Mouse (Mus musculus) liver, embryonic 12.5 days (tissue): ENCODE results near the gene Ctps2. TPM values are rescaled to one million over a fixed set of nuclear protein-coding genes. Genes with fewer than 3 reads are reported as not detected.
A peak's percentile ranks its signal among the peaks of the same experiment; 100 is the strongest.

Experiments used
- ATAC-seq: fragments of 200-750 bp; cut with Nextera tagmentation; 2 replicates; pipeline ENCODE4 v1.8.0; 2017; ENCODE audit warnings: moderate number of reproducible peaks, mild to moderate bottlenecking, moderate library complexity
- H3K27ac ChIP-seq: fragments of 300-500 bp; sonication (generic); 2 replicates; pipeline ENCODE4 v1.5.1; 2016; ENCODE audit warnings: mild to moderate bottlenecking
- H3K27me3 ChIP-seq: fragments of 300-500 bp; sonication (generic); replicated peaks from 2 replicates; pipeline ENCODE4 v1.6.1; 2016; ENCODE audit warnings: mild to moderate bottlenecking, moderate library complexity
- H3K36me3 ChIP-seq: fragments of 300-500 bp; sonication (generic); 2 replicates; pipeline ENCODE4 v1.6.1; 2016; ENCODE audit warnings: mild to moderate bottlenecking, moderate library complexity
- H3K4me1 ChIP-seq: fragments of 300-500 bp; sonication (generic); 2 replicates; pipeline ENCODE4 v1.6.1; 2016
- H3K4me2 ChIP-seq: fragments of 300-500 bp; sonication (generic); 2 replicates; pipeline ENCODE4 v1.6.1; 2016; ENCODE audit warnings: mild to moderate bottlenecking, moderate library complexity
- H3K4me3 ChIP-seq: fragments of 300-500 bp; sonication (generic); 2 replicates; pipeline ENCODE4 v1.5.1; 2016; ENCODE audit warnings: mild to moderate bottlenecking, moderate library complexity
- H3K9ac ChIP-seq: fragments of 300-500 bp; sonication (generic); 2 replicates; pipeline ENCODE4 v1.6.1; 2016; ENCODE audit warnings: mild to moderate bottlenecking, moderate library complexity
- H3K9me3 ChIP-seq: fragments of 300-500 bp; sonication (generic); replicated peaks from 2 replicates; pipeline ENCODE4 v1.6.1; 2016; ENCODE audit warnings: mild to moderate bottlenecking, moderate library complexity
- WGBS: fragments of 180-500 bp; shearing (Covaris S2); methylation state at CpG from one replicate; pipeline ENCODE4 v1.1.7; 2016; ENCODE audit not compliant: insufficient replicate concordance; 5-methylcytosine and 5-hydroxymethylcytosine counted together
- polyA plus RNA-seq: library from polyadenylated mRNA; unstranded; fragments of >200 nt; fragmentation: Nextera tagmentation; extraction: Ambion mirVana; gene quantifications from 2 replicates; pipeline ENCODE4 v1.2.1, GENCODE M21; 2016

Ctps2 gene
- polyA plus RNA-seq, 1 experiment from 2014 or later, result 47.0 TPM

GRCm38 (mm10) chrX:162913651-162914050, 12.6 kb downstream of the Ctps2 start:
- Histone ChIP-seq H3K4me1 (no peaks in the 10 kb centered on the region), H3K9ac (no peak overlapping the region), H3K27me3 (no peaks in the 10 kb centered on the region), H3K9me3 (no peaks in the 10 kb centered on the region), H3K4me3 (no peak overlapping the region), H3K27ac (no peak overlapping the region), H3K36me3 (peaks cover 5% of the 10 kb centered on the region), H3K4me2 (no peak overlapping the region)
- WGBS, result 87% methylated on average over 3 of the region's 3 CpGs
- no peak for ATAC-seq

- H3K36me3 ChIP-seq, result peaks cover 2% of the 10 kb centered on the region
- H3K4me2 ChIP-seq, result no peak overlapping the region
- no peaks in the 10 kb centered on the region for H3K9me3 ChIP-seq
- H3K4me3 ChIP-seq, result no peak overlapping the region
- ATAC-seq, result no peak
- no peaks in the 10 kb centered on the region for H3K4me1 ChIP-seq
- WGBS, result 22% methylated on average over 5 of the region's 5 CpGs
- H3K9ac ChIP-seq, result no peak overlapping the region
- no peaks in the 10 kb centered on the region for H3K27me3 ChIP-seq
- H3K27ac ChIP-seq, result no peak overlapping the region
These were observed 14.7 kb downstream of the Ctps2 start for GRCm38 (mm10) chrX:162915697-162916096.

- no peaks in the 10 kb centered on the region; the same call in 1 of the 2 replicates for H3K27me3 ChIP-seq
- ATAC-seq, result no peak
- WGBS, result 73% methylated on average over 8 of the region's 8 CpGs
- no peak overlapping the region for H3K4me3 ChIP-seq
- no peak overlapping the region for H3K4me2 ChIP-seq
- no peaks in the 10 kb centered on the region for H3K36me3 ChIP-seq
- no peaks in the 10 kb centered on the region for H3K9me3 ChIP-seq
- H3K9ac ChIP-seq, result no peak overlapping the region
- no peak overlapping the region for H3K27ac ChIP-seq
- H3K4me1 ChIP-seq, result no peaks in the 10 kb centered on the region
These were observed 20.6 kb downstream of the Ctps2 start for GRCm38 (mm10) chrX:162921487-162922125.

- no peak overlapping the region for H3K9ac ChIP-seq
- no peak for ATAC-seq
- WGBS, result 79% methylated on average over 2 of the region's 2 CpGs
- H3K27me3 ChIP-seq, result no peaks in the 10 kb centered on the region
- peaks cover 9% of the 10 kb centered on the region for H3K36me3 ChIP-seq
- no peak overlapping the region for H3K4me2 ChIP-seq
- no peak overlapping the region for H3K4me3 ChIP-seq
- H3K9me3 ChIP-seq, result no peaks in the 10 kb centered on the region
- no peak overlapping the region for H3K27ac ChIP-seq
- no peaks in the 10 kb centered on the region for H3K4me1 ChIP-seq
These were observed 30.4 kb downstream of the Ctps2 start for GRCm38 (mm10) chrX:162931467-162931866.

- no peaks in the 10 kb centered on the region for H3K4me1 ChIP-seq
- H3K36me3 ChIP-seq, result no peaks in the 10 kb centered on the region
- H3K9ac ChIP-seq, result no peak overlapping the region
- ATAC-seq, result no peak
- 63% methylated on average over 1 of the region's 1 CpGs for WGBS
- H3K4me2 ChIP-seq, result no peak overlapping the region
- no peaks in the 10 kb centered on the region for H3K9me3 ChIP-seq
- H3K27me3 ChIP-seq, result no peaks in the 10 kb centered on the region
- H3K4me3 ChIP-seq, result no peak overlapping the region
- H3K27ac ChIP-seq, result no peak overlapping the region
These were observed 41.0 kb downstream of the Ctps2 start for GRCm38 (mm10) chrX:162942027-162942426.

- Histone ChIP-seq H3K27me3 (no peaks in the 10 kb centered on the region; the same call in 1 of the 2 replicates), H3K9ac (no peak overlapping the region), H3K27ac (no peak overlapping the region), H3K4me3 (no peak overlapping the region), H3K9me3 (no peaks in the 10 kb centered on the region), H3K4me1 (no peaks in the 10 kb centered on the region), H3K4me2 (no peak overlapping the region), H3K36me3 (no peaks in the 10 kb centered on the region)
- 47% methylated on average over 3 of the region's 3 CpGs for WGBS
- ATAC-seq, result no peak
These were observed 48.9 kb downstream of the Ctps2 start for GRCm38 (mm10) chrX:162949811-162950439.

GRCm38 (mm10) chrX:162957921-162958320, 56.9 kb downstream of the Ctps2 start:
- no peak overlapping the region for H3K4me3 ChIP-seq
- ATAC-seq, result no peak
- no peaks in the 10 kb centered on the region for H3K9me3 ChIP-seq
- no peak overlapping the region for H3K27ac ChIP-seq
- H3K9ac ChIP-seq, result no peak overlapping the region
- no peaks in the 10 kb centered on the region for H3K36me3 ChIP-seq
- no peaks in the 10 kb centered on the region; the same call in 1 of the 2 replicates for H3K27me3 ChIP-seq
- WGBS, result 69% methylated on average over 3 of the region's 3 CpGs
- H3K4me1 ChIP-seq, result no peaks in the 10 kb centered on the region
- H3K4me2 ChIP-seq, result no peak overlapping the region

GRCm38 (mm10) chrX:162963840-162964239, 62.8 kb downstream of the Ctps2 start:
- H3K4me2 ChIP-seq, result no peak overlapping the region
- H3K27ac ChIP-seq, result no peak overlapping the region
- no peak overlapping the region for H3K4me3 ChIP-seq
- H3K36me3 ChIP-seq, result no peaks in the 10 kb centered on the region
- no peak for ATAC-seq
- 53% methylated on average over 4 of the region's 4 CpGs for WGBS
- H3K4me1 ChIP-seq, result no peaks in the 10 kb centered on the region
- no peaks in the 10 kb centered on the region for H3K9me3 ChIP-seq
- H3K9ac ChIP-seq, result no peak overlapping the region
- 0 out of 2 replicates have a peak, but pooled peaks cover 3% of the 10 kb centered on the region for H3K27me3 ChIP-seq

- no peaks in the 10 kb centered on the region for H3K36me3 ChIP-seq
- no peaks in the 10 kb centered on the region for H3K4me1 ChIP-seq
- H3K9ac ChIP-seq, result no peak within 1 kb of the TSS
- no peak within 1 kb of the TSS for H3K4me2 ChIP-seq
- WGBS, result 52% methylated on average over 3 of the region's 3 CpGs
- no peak within 1 kb of the TSS for H3K4me3 ChIP-seq
- H3K27ac ChIP-seq, result no peak within 1 kb of the TSS
- 0 out of 2 replicates have a peak, but pooled peaks have one; percentile 21 for ATAC-seq
- 0 out of 2 replicates have a peak, but pooled peaks cover 3% of the 10 kb centered on the region for H3K27me3 ChIP-seq
- no peaks in the 10 kb centered on the region for H3K9me3 ChIP-seq
These were observed 63.3 kb downstream of the Ctps2 start, which contains the start of gene S100g for GRCm38 (mm10) chrX:162964383-162964782. Gene S100g, minus strand, starts transcription at chrX:162964599.

- no peaks in the 10 kb centered on the region for H3K36me3 ChIP-seq
- 0 out of 2 replicates have a peak, but pooled peaks cover 3% of the 10 kb centered on the region for H3K27me3 ChIP-seq
- no peak overlapping the region for H3K4me2 ChIP-seq
- H3K9me3 ChIP-seq, result no peaks in the 10 kb centered on the region
- H3K4me1 ChIP-seq, result no peaks in the 10 kb centered on the region
- no peak overlapping the region for H3K4me3 ChIP-seq
- no peak for ATAC-seq
- no peak overlapping the region for H3K27ac ChIP-seq
- 55% methylated on average over 8 of the region's 8 CpGs for WGBS
- no peak overlapping the region for H3K9ac ChIP-seq
These were observed 66.4 kb downstream of the Ctps2 start for GRCm38 (mm10) chrX:162967456-162967855.

- WGBS, result 52% methylated on average over 3 of the region's 3 CpGs
- Histone ChIP-seq H3K27me3 (no peaks in the 10 kb centered on the region), H3K36me3 (no peaks in the 10 kb centered on the region), H3K4me3 (no peak overlapping the region), H3K4me1 (no peaks in the 10 kb centered on the region), H3K9me3 (no peaks in the 10 kb centered on the region), H3K27ac (no peak overlapping the region), H3K9ac (no peak overlapping the region), H3K4me2 (no peak overlapping the region)
- no peak for ATAC-seq
These were observed 75.2 kb downstream of the Ctps2 start for GRCm38 (mm10) chrX:162976194-162976593.

- no peak overlapping the region for H3K4me2 ChIP-seq
These were observed 85.9 kb downstream of the Ctps2 start for GRCm38 (mm10) chrX:162986876-162987495.

More at GRCm38 (mm10) chrX:162986876-162987495, 85.9 kb downstream of the Ctps2 start:
- Histone ChIP-seq H3K4me3 (no peak overlapping the region), H3K9ac (no peak overlapping the region), H3K36me3 (no peaks in the 10 kb centered on the region), H3K27me3 (no peaks in the 10 kb centered on the region), H3K27ac (no peak overlapping the region), H3K9me3 (no peaks in the 10 kb centered on the region), H3K4me1 (no peaks in the 10 kb centered on the region)
- WGBS, result 87% methylated on average over 10 of the region's 10 CpGs
- no peak for ATAC-seq
